Mouse (Mus musculus) forebrain, embryonic 13.5 days (tissue): ENCODE results near the gene Slc36a3. TPM values are rescaled to one million over a fixed set of nuclear protein-coding genes. Genes with fewer than 3 reads are reported as not detected.
"Not testable (repeated sequence)": the region's sequence is repeated elsewhere in the genome, so short reads cannot be mapped to it uniquely, and the experiment has no call there.

ENCODE experiments used
- ATAC-seq: fragments of 200-750 bp; cut with Nextera tagmentation; 2 replicates; pipeline ENCODE4 v1.8.0; 2017
- H3K27ac ChIP-seq: fragments of 300-500 bp; sonication (generic); 2 replicates; pipeline ENCODE4 v1.5.1; 2015; ENCODE audit warnings: inconsistent platforms, mild to moderate bottlenecking, moderate library complexity
- H3K27me3 ChIP-seq: fragments of 300-500 bp; sonication (generic); 2 replicates; pipeline ENCODE4 v1.6.1; 2015; ENCODE audit warnings: mild to moderate bottlenecking, inconsistent platforms
- H3K36me3 ChIP-seq: fragments of 300-500 bp; sonication (generic); 2 replicates; pipeline ENCODE4 v1.6.1; 2015; ENCODE audit warnings: mild to moderate bottlenecking, inconsistent platforms; ENCODE audit not compliant: poor library complexity, severe bottlenecking
- H3K4me1 ChIP-seq: fragments of 300-500 bp; sonication (generic); 2 replicates; pipeline ENCODE4 v1.6.1; 2015; ENCODE audit warnings: inconsistent platforms
- H3K4me2 ChIP-seq: fragments of 300-500 bp; sonication (generic); 2 replicates; pipeline ENCODE4 v1.6.1; 2015; ENCODE audit warnings: inconsistent platforms, mild to moderate bottlenecking, moderate library complexity
- H3K4me3 ChIP-seq: fragments of 300-500 bp; sonication (generic); 2 replicates; pipeline ENCODE4 v1.5.1; 2015; ENCODE audit warnings: mild to moderate bottlenecking, inconsistent platforms
- H3K9ac ChIP-seq: fragments of 300-500 bp; sonication (generic); 2 replicates; pipeline ENCODE4 v1.6.1; 2015; ENCODE audit warnings: mild to moderate bottlenecking, inconsistent platforms
- H3K9me3 ChIP-seq: fragments of 300-500 bp; sonication (generic); replicated peaks from 2 replicates; pipeline ENCODE4 v1.6.1; 2016; ENCODE audit warnings: inconsistent platforms
- WGBS: fragments of 180-500 bp; shearing (Covaris S2); methylation state at CpG from one replicate; pipeline ENCODE4 v1.1.7; 2015; 5-methylcytosine and 5-hydroxymethylcytosine counted together
- polyA plus RNA-seq: library from polyadenylated mRNA; unstranded; fragments of >200 nt; fragmentation: Nextera tagmentation; extraction: Ambion mirVana; gene quantifications from 2 replicates; pipeline ENCODE4 v1.2.1, GENCODE M21; 2015

Gene Slc36a3
- polyA plus RNA-seq, 1 experiment from 2014 or later: not detected

GRCm38 (mm10) chr11:55099868-55100267 lies 51.6 kb downstream of the Slc36a3 start:
- 27% methylated on average over 4 of the region's 4 CpGs for WGBS
- no peaks in the 10 kb centered on the region for H3K27me3 ChIP-seq
- H3K9ac ChIP-seq: no peak overlapping the region
- no peaks in the 10 kb centered on the region for H3K36me3 ChIP-seq
- no peak overlapping the region for H3K27ac ChIP-seq
- H3K4me3 ChIP-seq: no peak overlapping the region
- peaks cover 13% of the 10 kb centered on the region for H3K4me1 ChIP-seq
- H3K9me3 ChIP-seq: no peaks in the 10 kb centered on the region; the same call in 1 of the 2 replicates
- no peak for ATAC-seq
- H3K4me2 ChIP-seq: no peak overlapping the region

GRCm38 (mm10) chr11:55099019-55099771 lies 52.3 kb downstream of the Slc36a3 start:
- Histone ChIP-seq H3K9ac (no peak overlapping the region), H3K4me2 (peak overlapping the region; percentile 71; the same call in 1 of the 2 replicates), H3K4me1 (peaks cover 13% of the 10 kb centered on the region), H3K27ac (no peak overlapping the region), H3K9me3 (no peaks in the 10 kb centered on the region; the same call in 1 of the 2 replicates), H3K4me3 (no peak overlapping the region), H3K27me3 (no peaks in the 10 kb centered on the region), H3K36me3 (no peaks in the 10 kb centered on the region)
- no peak for ATAC-seq
- 95% methylated on average over 8 of the region's 8 CpGs for WGBS

- Histone ChIP-seq H3K9me3 (no peaks in the 10 kb centered on the region; the same call in 1 of the 2 replicates), H3K36me3 (no peaks in the 10 kb centered on the region), H3K27me3 (no peaks in the 10 kb centered on the region), H3K4me2 (peak overlapping the region; percentile 71), H3K4me3 (peak overlapping the region; percentile 55), H3K9ac (peak overlapping the region; percentile 75), H3K27ac (peak overlapping the region; percentile 36; the same call in 1 of the 2 replicates), H3K4me1 (peaks cover 13% of the 10 kb centered on the region)
- WGBS: 13% methylated on average over 23 of the region's 24 CpGs
- peak; percentile 19; the same call in 1 of the 2 replicates for ATAC-seq
These were observed 53.2 kb downstream of the Slc36a3 start for GRCm38 (mm10) chr11:55098189-55098915.

- Histone ChIP-seq H3K9ac (peak within 1 kb of the TSS; percentile 75), H3K27ac (peak within 1 kb of the TSS; percentile 36; the same call in 1 of the 2 replicates), H3K4me3 (peak within 1 kb of the TSS; percentile 55), H3K4me1 (peaks cover 13% of the 10 kb centered on the region), H3K27me3 (no peaks in the 10 kb centered on the region), H3K4me2 (peak within 1 kb of the TSS; percentile 71), H3K36me3 (no peaks in the 10 kb centered on the region), H3K9me3 (no peaks in the 10 kb centered on the region; the same call in 1 of the 2 replicates)
- 3% methylated on average over 45 of the region's 45 CpGs for WGBS
- ATAC-seq: peak; percentile 95
These were observed 53.9 kb downstream of the Slc36a3 start, which contains the start of gene Gm2a for GRCm38 (mm10) chr11:55097463-55098188. Gene Gm2a, plus strand, starts transcription at chr11:55098115.

GRCm38 (mm10) chr11:55096731-55097462 lies 54.6 kb downstream of the Slc36a3 start:
- 38% methylated on average over 11 of the region's 11 CpGs for WGBS
- Histone ChIP-seq H3K27ac (no peak overlapping the region), H3K4me1 (peaks cover 13% of the 10 kb centered on the region), H3K27me3 (no peaks in the 10 kb centered on the region), H3K4me3 (peak overlapping the region; percentile 55), H3K9me3 (no peaks in the 10 kb centered on the region), H3K36me3 (no peaks in the 10 kb centered on the region), H3K4me2 (peak overlapping the region; percentile 71), H3K9ac (no peak overlapping the region)
- no peak for ATAC-seq

- not testable (repeated sequence) for H3K36me3 ChIP-seq, H3K4me3 ChIP-seq, H3K4me2 ChIP-seq, H3K9ac ChIP-seq, H3K27ac ChIP-seq, ATAC-seq, H3K9me3 ChIP-seq, H3K27me3 ChIP-seq
- 88% methylated on average over 4 of the region's 4 CpGs for WGBS
- peaks cover 13% of the 10 kb centered on the region for H3K4me1 ChIP-seq
These were observed 55.2 kb downstream of the Slc36a3 start for GRCm38 (mm10) chr11:55096296-55096695.

- Histone ChIP-seq H3K9ac (no peak overlapping the region), H3K27ac (no peak overlapping the region), H3K9me3 (no peaks in the 10 kb centered on the region), H3K27me3 (no peaks in the 10 kb centered on the region), H3K4me1 (0 out of 2 replicates have a peak, but pooled peaks cover under 1% of the 10 kb centered on the region), H3K4me3 (no peak overlapping the region), H3K4me2 (no peak overlapping the region), H3K36me3 (no peaks in the 10 kb centered on the region)
- ATAC-seq: no peak
- WGBS: 90% methylated on average over 7 of the region's 7 CpGs
These were observed 58.4 kb downstream of the Slc36a3 start for GRCm38 (mm10) chr11:55093096-55093495.

- 74% methylated on average over 2 of the region's 2 CpGs for WGBS
- no peak overlapping the region for H3K4me3 ChIP-seq
- H3K4me1 ChIP-seq: no peaks in the 10 kb centered on the region
- no peaks in the 10 kb centered on the region for H3K9me3 ChIP-seq
- H3K27me3 ChIP-seq: no peaks in the 10 kb centered on the region
- H3K36me3 ChIP-seq: no peaks in the 10 kb centered on the region
- no peak for ATAC-seq
- H3K4me2 ChIP-seq: no peak overlapping the region
- no peak overlapping the region for H3K27ac ChIP-seq
- no peak overlapping the region for H3K9ac ChIP-seq
These were observed 61.6 kb downstream of the Slc36a3 start for GRCm38 (mm10) chr11:55089892-55090291.

- no peak overlapping the region for H3K9ac ChIP-seq
- no peaks in the 10 kb centered on the region for H3K4me1 ChIP-seq
- no peaks in the 10 kb centered on the region for H3K27me3 ChIP-seq
- ATAC-seq: peak; percentile 75
- whole genome bisulfite sequencing: 3% methylated on average over 10 of the region's 10 CpGs
- no peak overlapping the region for H3K4me2 ChIP-seq
- no peaks in the 10 kb centered on the region for H3K36me3 ChIP-seq
- no peak overlapping the region for H3K27ac ChIP-seq
- no peak overlapping the region for H3K4me3 ChIP-seq
- H3K9me3 ChIP-seq: no peaks in the 10 kb centered on the region
These were observed 64.5 kb downstream of the Slc36a3 start for GRCm38 (mm10) chr11:55087006-55087405.

GRCm38 (mm10) chr11:55085396-55085795 lies 66.1 kb downstream of the Slc36a3 start:
- Histone ChIP-seq H3K9me3 (no peaks in the 10 kb centered on the region), H3K4me3 (no peak overlapping the region), H3K36me3 (no peaks in the 10 kb centered on the region), H3K4me2 (no peak overlapping the region), H3K4me1 (no peaks in the 10 kb centered on the region), H3K27me3 (no peaks in the 10 kb centered on the region), H3K9ac (no peak overlapping the region), H3K27ac (no peak overlapping the region)
- no peak for ATAC-seq
- WGBS: 70% methylated on average over 5 of the region's 5 CpGs

GRCm38 (mm10) chr11:55084629-55085028 lies 66.9 kb downstream of the Slc36a3 start:
- Histone ChIP-seq H3K27ac (no peak overlapping the region), H3K36me3 (no peaks in the 10 kb centered on the region), H3K4me1 (no peaks in the 10 kb centered on the region), H3K27me3 (no peaks in the 10 kb centered on the region), H3K9ac (no peak overlapping the region), H3K9me3 (0 out of 2 replicates have a peak, but pooled peaks cover 4% of the 10 kb centered on the region), H3K4me3 (no peak overlapping the region), H3K4me2 (no peak overlapping the region)
- 82% methylated on average over 4 of the region's 4 CpGs for WGBS
- ATAC-seq: no peak
